Mouse (Mus musculus): ENCODE measurements around the gene Rhbdf2.

DNA sequence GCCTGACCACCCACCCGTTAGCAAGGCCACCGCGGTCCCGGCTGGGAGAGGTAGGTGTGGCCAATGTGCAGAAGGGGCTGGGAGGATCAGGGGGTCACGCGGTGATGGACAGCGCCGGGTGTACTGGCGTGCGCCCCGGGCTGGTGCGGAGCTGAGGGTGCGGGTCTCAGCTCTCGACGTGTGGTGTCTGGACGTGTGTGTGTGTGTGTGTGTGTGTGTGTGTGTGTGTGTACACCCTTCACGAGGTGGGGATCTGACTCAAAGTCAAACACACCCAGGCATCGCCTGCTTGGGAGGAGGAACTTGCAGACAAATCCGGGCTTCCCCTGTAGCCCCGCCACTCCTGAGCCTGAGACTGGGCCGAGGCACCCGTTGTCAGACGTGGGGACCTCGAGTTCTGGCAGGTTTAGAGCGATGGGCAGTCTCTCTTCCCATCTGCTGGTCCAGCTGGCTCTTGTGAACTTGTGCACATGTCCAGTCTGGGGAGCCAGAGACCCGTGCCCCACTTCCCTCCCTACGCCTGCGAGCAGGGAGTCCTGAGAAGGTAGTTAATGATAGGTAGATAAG is 27.5 kb upstream of the Rhbdf2 start, which contains the start of gene Cygb:
- TF ChIP-seq CTCF (IDR thresholded peaks at IDR 0.05; ENCODE audit: low read depth) (no peak), EP300 (optimal IDR thresholded peaks at IDR 0.05) (no peak)

Measured in stomach, postnatal 0 days (tissue).